Mouse (Mus musculus) ES-E14 (cell line): ENCODE measurements at regions not wholly inside any gene's neighbourhood (a gene's known extent, or its start where the extent isn't known, plus 50 kb on each side); places are given as distances from the start of the nearest gene placed in this dataset.

Source experiments
- HCFC1 ChIP-seq: IDR thresholded peaks from 2 replicates; pipeline ENCODE4 v1.6.1; 2012; ENCODE audit warnings: low read length, inconsistent platforms, borderline replicate concordance; ENCODE audit not compliant: insufficient read depth
- MAFK ChIP-seq: IDR thresholded peaks from 2 replicates; pipeline ENCODE4 v1.6.1; 2014; ENCODE audit warnings: mild to moderate bottlenecking, low read depth, low read length, inconsistent platforms; ENCODE audit not compliant: insufficient read depth

GRCm38 (mm10) chr2:157677262-157677661, 59.9 kb upstream of the Ctnnbl1 start:
- no peak for TF ChIP-seq HCFC1
- TF ChIP-seq MAFK, result no peak
